Mouse (Mus musculus) mouse embryonic stem cell (cell line): Measurements from ENCODE around the gene Bbs7.

Experiments used
- in situ Hi-C, 2 experiments: fragments of 300-500 bp; cut with MboI; formaldehyde crosslinking; loops; 1 replicate in 1 of 2; 3 replicates in 1 of 2; pipeline ENCODE4 v1.14.3; 2019 to 2020; ENCODE audit warnings: low sequenced_read_pairs in 2 of 2, low pct_unique_long_range_greater_than_20kb in 1 of 2, mixed read lengths in 1 of 2; ENCODE audit not compliant: unreplicated experiment in 1 of 2

The Bbs7 gene

DNA sequence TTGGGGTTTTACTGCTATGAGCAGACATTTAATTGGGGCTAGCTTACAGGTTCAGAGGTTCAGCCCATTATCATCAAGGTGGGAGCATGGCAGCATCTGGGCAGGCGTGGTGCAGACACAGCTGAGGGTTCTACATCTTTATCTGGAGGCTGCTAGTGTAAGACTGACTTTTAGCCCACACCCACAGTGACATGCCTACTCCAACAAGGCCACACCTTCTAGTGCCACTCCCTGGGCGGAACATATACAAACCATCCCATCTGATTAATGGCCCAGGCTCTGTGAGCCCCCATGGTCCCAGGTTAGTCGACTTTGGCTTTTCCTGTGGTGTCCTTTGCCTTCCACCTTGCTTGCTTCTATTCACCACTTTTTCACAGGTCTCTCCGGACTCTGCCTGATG is 53.7 kb downstream of the Bbs7 start:
- in situ Hi-C loops: no loop called here

DNA sequence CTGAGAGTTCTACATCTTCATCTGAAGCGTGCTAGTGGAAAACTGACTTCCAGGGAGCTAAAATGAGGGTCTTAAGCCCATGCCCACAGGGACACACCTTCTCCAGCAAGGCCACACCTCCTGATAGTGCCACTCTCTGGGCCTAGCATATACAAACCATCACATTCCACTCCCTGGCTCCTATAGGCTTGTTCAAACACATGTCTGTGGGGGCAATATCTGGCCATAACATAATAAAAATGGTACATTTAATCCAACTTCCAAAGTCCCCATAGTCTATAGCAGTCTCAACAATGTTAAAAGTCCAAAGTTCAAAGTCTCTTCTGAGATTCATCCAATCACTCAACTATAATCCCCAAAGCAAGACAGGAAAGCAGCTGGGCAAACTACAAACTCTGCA is 55.7 kb downstream of the Bbs7 start:
- in situ Hi-C loops: no loop called here

DNA sequence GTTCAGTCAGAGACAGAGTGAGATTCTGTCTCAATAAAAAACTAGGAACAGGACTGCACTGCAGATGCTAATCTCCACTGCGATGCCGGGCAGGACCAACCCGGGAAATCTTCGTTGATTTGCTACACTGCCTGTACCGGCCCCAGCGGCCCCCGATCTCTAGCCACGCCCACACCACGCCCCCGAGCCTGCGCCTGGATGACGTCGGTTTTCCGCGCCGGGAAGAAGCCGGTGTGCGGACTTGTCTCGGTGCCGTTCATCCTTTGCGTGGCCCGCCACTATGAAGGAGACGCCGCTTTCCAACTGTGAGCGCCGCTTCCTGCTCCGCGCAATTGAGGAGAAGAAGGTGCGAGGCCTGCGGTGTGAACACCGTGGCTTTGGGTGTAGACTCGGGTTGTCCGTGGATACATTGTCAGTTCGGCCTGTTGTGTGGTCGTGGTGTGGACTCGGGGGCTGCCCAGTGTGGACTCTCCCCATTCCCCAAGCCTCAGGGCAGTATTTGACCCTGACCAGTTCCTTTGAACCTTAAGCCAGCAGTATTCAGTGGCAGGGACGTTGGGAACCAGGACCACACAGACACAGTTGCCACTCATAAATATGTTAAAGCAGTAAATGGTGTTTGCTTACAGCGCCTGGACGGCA is 60.8 kb downstream of the Bbs7 start, which contains the start of gene Exosc9:
TSS of gene Exosc9 (plus strand) at position 201 of the 642 bp plus-strand sequence.
- in situ Hi-C loops: no loop called here

DNA sequence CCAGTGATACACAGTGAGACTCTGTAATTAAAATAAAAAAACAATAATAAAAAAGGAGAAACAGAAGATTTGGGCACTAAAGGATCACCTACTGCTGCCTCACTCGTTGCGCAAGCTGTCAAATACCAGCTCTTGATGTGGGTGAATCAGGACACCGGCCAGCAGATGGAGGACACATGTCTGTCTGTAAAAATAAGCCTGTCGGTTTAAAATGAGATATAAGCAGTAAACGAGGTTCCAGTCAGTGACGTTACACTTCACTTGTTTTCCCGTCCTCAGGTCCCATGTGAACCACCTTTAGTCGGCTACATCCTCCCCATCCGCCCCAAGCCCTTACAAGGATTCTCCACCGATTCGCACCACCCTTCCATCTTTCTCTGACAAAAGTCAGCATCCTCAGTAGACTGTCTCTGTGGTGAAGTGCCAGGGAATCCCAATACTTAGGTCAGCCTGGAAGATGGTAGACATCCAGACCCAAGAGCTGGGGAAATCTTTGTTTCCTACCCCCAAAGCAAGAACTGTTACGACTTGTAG is 61.4 kb downstream of the Bbs7 start:
- in situ Hi-C loops: no loop called here

DNA sequence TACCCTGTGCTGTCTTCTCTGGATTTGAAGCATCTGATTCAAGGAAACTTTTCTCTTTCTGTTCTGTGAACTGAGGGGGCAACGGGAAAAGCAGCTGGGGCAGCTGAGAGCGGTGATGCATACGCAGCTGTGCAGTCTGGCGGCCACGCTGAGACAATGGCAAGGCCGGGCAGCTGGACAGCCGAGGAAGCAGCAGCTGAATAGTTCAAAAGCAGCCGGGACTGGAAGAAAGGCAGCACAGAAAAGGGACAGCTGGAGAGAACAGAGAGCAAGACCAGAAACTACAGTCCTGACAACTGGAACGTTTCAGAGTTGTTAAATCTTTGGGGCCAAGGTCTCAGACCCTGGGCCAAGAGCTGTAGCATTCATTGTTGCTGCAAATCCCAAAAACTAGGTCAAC is 61.9 kb downstream of the Bbs7 start:
- in situ Hi-C loops: no loop called here

DNA sequence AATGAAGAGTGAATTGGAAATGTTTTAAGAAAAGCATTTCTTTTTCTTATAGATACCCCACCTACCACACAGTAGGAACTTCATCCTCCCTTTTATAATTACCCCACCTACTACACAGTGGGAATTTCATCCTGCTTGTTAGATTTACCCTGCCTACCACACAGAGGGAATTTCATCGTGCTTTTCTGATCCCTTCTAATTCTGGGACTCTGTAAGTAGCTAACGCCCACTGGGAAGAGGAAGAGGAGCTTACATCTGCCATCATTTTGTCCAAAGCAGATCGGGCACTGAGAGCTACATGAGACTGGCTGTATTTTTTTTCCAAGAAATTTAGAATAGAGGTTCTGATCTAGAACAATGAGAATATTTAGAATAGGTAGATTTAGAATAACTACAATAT is 68.3 kb downstream of the Bbs7 start:
- in situ Hi-C loops: no loop called here

DNA sequence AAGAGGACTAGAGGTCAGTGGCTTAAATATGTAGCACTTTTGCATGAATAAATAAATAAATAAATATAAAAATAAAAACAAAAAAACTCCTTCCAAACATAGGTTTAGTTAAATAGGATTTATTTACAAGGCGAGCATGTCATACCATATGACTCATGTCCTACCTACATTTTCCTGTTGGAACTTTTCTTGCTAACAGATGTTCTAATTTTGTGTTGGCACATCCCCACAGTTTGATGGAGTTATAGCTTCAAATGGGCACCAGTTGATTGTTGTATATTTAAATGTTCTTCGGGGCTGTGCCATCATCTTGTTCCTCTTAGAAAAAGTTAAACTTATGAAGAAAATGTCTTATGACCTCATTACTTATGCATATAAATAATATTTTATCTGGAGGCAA is 71.9 kb downstream of the Bbs7 start:
- in situ Hi-C loops: no loop called here

DNA sequence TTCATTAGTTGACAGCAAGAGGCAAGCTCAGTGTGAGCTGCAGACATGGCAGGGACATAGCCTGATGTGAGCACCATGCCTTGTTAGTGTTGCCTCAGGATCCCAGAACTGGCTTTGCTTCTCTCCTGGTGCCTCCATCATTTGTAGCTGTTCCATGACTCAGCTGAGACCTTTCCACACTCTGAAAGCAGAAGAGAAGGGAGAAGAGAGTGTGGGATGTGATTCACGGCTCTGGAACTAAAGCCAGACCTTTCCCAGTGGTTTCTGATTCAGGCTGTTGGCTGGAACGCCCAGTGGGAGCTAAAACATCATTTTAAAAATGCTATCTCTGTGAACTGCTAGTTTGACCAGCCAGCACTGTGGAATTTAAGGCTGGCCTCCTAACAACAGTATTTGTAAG is 72.5 kb downstream of the Bbs7 start:
- in situ Hi-C loops: no loop called here

DNA sequence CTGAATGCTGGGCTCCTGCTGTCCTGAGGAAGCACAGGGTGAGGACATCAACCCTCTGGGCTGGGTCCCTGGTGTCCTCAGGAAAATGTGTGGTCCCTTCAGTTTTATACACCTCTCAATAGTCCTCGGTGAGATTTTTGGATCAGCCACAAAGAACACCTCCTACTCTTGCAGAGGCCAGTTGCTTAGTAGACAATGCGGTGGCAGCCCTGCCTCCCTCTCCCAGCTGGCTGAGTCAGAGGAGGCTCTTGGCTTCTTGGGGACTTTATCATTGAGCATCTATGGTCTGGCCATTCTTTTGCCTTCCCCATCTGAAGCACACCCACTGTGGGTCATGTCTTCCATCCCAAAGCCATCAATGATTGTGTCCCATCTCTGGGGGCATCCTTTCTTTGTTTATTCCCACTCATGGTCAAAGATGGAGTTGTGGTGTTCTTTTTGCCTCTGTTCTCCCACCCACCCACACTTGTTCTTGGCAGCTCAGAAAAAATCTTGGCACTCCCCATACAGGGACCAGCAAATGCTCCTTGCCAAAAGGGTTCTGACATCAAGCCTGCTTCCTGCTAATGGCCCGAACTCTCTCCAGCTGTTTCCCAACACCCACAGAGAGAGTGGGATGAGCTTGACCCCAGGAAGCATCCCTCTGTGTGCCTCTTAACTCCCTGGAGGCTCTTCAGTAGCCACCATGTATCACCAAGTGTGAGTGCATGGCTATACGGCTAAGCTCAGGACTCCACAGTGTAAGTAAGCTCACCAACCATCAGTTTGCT is 75.4 kb downstream of the Bbs7 start:
- in situ Hi-C loops: no loop called here

DNA sequence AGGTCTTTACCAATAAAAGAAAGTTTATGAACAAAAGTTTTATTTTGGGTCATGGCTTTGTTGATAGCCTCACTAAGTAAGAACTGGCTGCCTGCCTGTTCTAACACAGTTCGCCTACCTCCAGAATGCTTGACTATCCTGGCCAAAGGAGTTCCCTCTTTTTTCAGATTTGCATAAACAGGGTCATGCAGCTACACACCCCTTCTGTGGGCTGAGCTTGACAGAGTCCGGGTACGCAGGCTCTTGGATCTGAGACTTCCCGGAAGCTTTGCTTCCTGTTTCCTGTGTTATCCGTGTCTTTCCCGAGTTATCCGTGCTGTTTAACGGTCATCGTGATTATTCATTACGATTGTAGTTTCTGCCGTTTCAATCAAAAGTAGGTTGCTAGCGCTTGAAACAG is 77.2 kb downstream of the Bbs7 start:
- in situ Hi-C loops: no loop called here

DNA sequence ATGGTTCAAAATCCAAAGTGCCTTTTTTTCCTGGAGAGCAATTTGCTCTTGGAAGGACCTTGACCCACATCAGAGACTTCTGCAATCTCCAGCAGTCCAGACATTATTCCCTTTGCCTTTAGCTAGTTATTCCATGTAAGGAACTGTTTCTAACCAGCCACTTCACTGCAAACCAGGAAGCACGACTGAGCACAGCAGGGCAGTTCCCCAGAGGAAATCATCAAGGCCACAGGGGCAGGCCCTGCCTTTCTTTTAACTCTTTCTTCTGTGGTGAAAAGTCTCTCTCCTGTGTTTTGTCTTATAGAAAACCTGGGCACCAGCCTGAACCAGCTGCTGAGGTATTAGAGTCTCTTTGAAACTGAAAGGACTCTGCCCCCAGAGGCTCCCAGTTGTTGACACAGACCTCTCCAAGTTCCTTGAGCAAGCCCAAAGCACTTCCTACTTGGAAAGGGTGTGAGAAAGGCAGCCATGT is 80.0 kb downstream of the Bbs7 start:
- in situ Hi-C loops: no loop called here

DNA sequence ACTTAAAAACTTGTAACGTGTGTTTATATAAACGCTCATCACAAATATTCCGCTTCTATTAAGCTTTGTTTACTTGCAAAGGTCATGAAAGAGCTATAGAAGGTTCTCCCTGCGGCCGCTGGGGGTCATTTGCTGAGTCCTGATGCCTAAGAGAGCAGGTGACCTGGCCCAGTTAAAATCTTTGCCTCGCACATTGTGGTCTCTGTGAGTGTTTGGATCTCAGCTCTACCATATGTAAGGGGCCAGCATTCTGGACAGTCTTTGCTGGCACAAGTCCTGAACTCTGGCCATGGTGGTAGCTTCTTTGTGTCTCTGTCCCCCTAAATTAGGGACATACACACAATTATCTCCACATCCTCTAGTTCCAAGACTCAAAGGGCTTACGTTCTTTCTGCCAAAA is 80.5 kb downstream of the Bbs7 start:
- in situ Hi-C loops: no loop called here

DNA sequence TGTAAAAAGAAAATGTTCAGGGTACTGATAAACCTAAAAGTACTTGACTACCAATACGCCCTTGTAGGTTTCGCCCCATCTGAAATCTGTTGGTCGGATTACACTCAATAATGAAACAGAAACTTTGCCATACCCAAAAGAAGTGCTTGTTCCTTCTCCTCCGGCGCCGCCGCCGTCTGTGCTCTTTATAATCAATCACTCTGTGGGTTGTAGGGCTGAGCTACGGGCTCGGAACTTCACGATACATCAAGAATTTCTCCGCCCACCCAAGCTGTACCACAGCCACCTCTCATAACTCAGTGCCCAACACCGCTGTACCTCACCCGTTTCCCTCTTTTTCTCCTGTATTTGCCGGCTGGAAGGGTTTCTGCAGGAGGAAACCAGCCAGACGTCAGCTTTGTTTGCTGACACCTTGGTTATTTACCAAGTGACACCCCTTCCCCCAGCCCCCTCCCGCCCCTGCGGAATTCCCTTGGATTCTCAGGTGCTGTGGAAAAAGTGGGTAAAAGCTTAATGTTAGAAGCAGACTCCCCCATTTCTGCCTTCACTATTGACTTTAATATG is 81.2 kb downstream of the Bbs7 start:
- in situ Hi-C loops: no loop called here

DNA sequence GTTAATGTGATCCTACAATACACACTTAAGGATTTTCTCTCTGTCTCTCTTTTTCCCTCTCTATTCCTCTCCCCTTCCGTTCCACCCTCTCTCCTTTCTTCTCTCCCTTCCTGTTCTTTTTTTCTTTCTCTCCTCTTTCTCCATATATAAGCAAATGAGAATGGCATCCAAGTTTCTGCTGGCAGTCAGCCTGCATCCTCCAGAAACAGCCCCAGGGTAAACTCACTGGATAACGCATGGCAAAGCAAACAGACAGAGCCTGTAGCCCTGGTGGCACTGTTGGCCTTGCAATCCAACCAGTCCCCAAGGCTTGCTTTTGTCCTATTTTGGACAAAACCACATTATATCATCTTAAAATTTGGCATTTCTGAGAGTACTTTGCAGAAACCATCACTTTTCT is 82.0 kb downstream of the Bbs7 start:
- in situ Hi-C loops: no loop called here

DNA sequence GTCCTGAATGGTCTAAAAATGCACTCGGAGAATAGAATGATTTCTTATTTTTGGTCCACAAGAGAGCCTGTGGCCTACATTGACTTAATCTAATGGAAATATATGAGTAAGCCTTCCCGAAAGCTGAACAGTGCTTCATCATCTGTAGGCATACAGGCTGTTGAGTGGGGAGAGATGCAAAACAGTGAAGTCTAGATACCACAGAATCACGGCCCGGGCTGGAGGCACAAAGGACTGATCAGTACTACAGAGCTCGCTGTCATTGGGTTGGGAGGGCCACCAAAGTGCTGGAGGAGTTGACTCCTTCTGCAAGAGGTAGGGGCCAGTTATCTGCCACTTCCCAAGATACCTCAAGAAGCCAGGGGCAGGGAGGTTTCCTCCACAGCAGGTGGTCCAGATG is 82.5 kb downstream of the Bbs7 start:
- in situ Hi-C loops: no loop called here

DNA sequence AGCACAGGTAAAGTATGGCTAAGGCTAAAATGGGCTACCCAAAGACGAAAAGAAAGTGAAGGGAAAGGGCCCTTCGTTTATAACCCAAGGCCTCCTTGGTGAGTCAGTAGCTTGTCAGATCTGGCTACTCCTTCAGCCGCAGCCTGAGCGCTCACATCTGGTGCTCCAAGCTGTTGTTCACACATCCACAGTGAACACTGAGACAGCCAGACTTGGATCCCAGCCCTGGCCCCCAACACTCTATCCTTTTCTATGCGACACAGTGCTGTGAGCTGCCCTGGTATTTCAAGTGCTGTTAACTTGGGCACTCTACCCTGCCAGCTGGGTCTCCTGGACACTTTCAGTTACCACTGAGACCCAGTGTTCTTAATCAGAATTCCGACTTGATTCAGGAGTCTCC is 82.9 kb downstream of the Bbs7 start:
- in situ Hi-C loops: no loop called here

DNA sequence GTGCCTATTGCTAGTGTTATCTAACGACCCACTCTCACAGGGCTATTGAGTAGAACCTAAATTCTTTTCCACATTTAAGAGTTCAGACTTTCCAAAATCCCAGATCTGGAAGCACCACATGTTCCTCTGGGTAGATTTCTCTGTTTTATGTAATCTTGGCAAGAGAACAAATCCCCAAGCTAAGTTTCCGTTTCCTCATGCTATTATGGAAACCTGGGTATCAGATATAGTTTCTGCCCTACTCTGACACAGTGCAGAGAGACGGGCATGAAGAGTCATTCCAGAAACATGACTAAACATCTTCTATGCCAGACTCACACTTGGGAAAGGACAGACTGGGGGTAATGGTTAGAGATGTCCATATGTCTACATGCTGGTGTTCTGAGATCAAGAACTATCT is 88.8 kb downstream of the Bbs7 start:
- in situ Hi-C loops: no loop called here
